Mouse (Mus musculus) liver, embryonic 14.5 days (tissue): ENCODE measurements at regions not wholly inside any gene's neighbourhood (a gene's known extent, or its start where the extent isn't known, plus 50 kb on each side); places are given as distances from the start of the nearest gene placed in this dataset.

ENCODE experiments used
- CTCF ChIP-seq: IDR thresholded peaks from 2 replicates; pipeline ENCODE4 v1.5.1; 2016; ENCODE audit warnings: antibody characterized with exemption, low read depth, control low read depth
- EP300 ChIP-seq: IDR thresholded peaks from 2 replicates; pipeline ENCODE4 v1.6.1; 2016; ENCODE audit warnings: antibody characterized with exemption, low read depth

- TF ChIP-seq CTCF = no peak
- TF ChIP-seq EP300 = no peak
Measured at GRCm38 (mm10) chr15:86903006-86903405, 641.1 kb upstream of the Fam19a5 start.
